Mouse (Mus musculus) CD8-positive naive resting alpha-beta T cell, adult 2 months (primary cell): ENCODE data around the gene Syt2.

Experiments
- DNase-seq, 2 experiments: peaks; one replicate each; pipeline ENCODE4 v3.0.0; 2022; ENCODE audit warnings: low read depth in 2 of 2, low spot score in 2 of 2

The Syt2 gene

GRCm38 (mm10) chr1:134703232-134703631 is 56.8 kb downstream of the Syt2 start:
- DNase-seq, result no peak

GRCm38 (mm10) chr1:134704396-134705306 is 58.2 kb downstream of the Syt2 start:
- DNase-seq, result no peak

GRCm38 (mm10) chr1:134706549-134706948 is 60.1 kb downstream of the Syt2 start:
- DNase-seq, result no peak

GRCm38 (mm10) chr1:134707516-134707915 is 61.0 kb downstream of the Syt2 start:
- no peak for DNase-seq

- DNase-seq, result no peak
Observed at GRCm38 (mm10) chr1:134708274-134708673, 61.8 kb downstream of the Syt2 start.

GRCm38 (mm10) chr1:134708801-134709385 is 62.4 kb downstream of the Syt2 start:
- DNase-seq, result peak; percentile 4 to 22

GRCm38 (mm10) chr1:134709411-134710306 is 63.2 kb downstream of the Syt2 start:
- no peak for DNase-seq

- DNase-seq, result no peak
Observed at GRCm38 (mm10) chr1:134711061-134711460, 64.6 kb downstream of the Syt2 start.

GRCm38 (mm10) chr1:134711653-134712052 is 65.2 kb downstream of the Syt2 start:
- DNase-seq, result no peak

GRCm38 (mm10) chr1:134712781-134713299 is 66.4 kb downstream of the Syt2 start:
- no peak for DNase-seq

GRCm38 (mm10) chr1:134713421-134713969 is 67.0 kb downstream of the Syt2 start:
- DNase-seq, result no peak

- DNase-seq, result no peak
Observed at GRCm38 (mm10) chr1:134714166-134714565, 67.7 kb downstream of the Syt2 start.

- no peak for DNase-seq
Observed at GRCm38 (mm10) chr1:134715092-134715491, 68.6 kb downstream of the Syt2 start.

GRCm38 (mm10) chr1:134719718-134720304 is 73.3 kb downstream of the Syt2 start:
- no peak for DNase-seq

GRCm38 (mm10) chr1:134721486-134721885 is 75.0 kb downstream of the Syt2 start:
- DNase-seq, result no peak

- no peak for DNase-seq
Observed at GRCm38 (mm10) chr1:134722891-134723290, 76.4 kb downstream of the Syt2 start.

- DNase-seq, result no peak
Observed at GRCm38 (mm10) chr1:134725276-134725675, 78.8 kb downstream of the Syt2 start.

- no peak for DNase-seq
Observed at GRCm38 (mm10) chr1:134726480-134726879, 80.0 kb downstream of the Syt2 start.

GRCm38 (mm10) chr1:134727256-134727655 is 80.8 kb downstream of the Syt2 start:
- DNase-seq, result no peak

GRCm38 (mm10) chr1:134733659-134734058 is 87.2 kb downstream of the Syt2 start:
- DNase-seq, result no peak

- DNase-seq, result no peak
Observed at GRCm38 (mm10) chr1:134737463-134737862, 91.0 kb downstream of the Syt2 start.
